Mouse (Mus musculus) limb, embryonic 13.5 days (tissue): ENCODE results near the gene Ptk7. TPM values are rescaled to one million over a fixed set of nuclear protein-coding genes. Genes with fewer than 3 reads are reported as not detected.

Source experiments
- ATAC-seq: fragments of 200-750 bp; cut with Nextera tagmentation; 2 replicates; pipeline ENCODE4 v1.8.0; 2017; ENCODE audit warnings: low read depth, moderate number of reproducible peaks, moderate TSS enrichment; ENCODE audit not compliant: low FRiP score
- H3K27ac ChIP-seq: fragments of 300-500 bp; sonication (generic); 2 replicates; pipeline ENCODE4 v1.5.1; 2015; ENCODE audit warnings: inconsistent platforms, mild to moderate bottlenecking, moderate library complexity
- H3K27me3 ChIP-seq: fragments of 300-500 bp; sonication (generic); 2 replicates; pipeline ENCODE4 v1.6.1; 2015; ENCODE audit warnings: mild to moderate bottlenecking, inconsistent platforms
- H3K36me3 ChIP-seq: fragments of 300-500 bp; sonication (generic); 2 replicates; pipeline ENCODE4 v1.6.1; 2015; ENCODE audit warnings: inconsistent platforms, mild to moderate bottlenecking, moderate library complexity
- H3K4me1 ChIP-seq: fragments of 300-500 bp; sonication (generic); 2 replicates; pipeline ENCODE4 v1.6.1; 2015; ENCODE audit warnings: inconsistent platforms
- H3K4me2 ChIP-seq: fragments of 300-500 bp; sonication (generic); replicated peaks from 2 replicates; pipeline ENCODE4 v1.6.1; 2015; ENCODE audit warnings: inconsistent platforms, mild to moderate bottlenecking, moderate library complexity
- H3K4me3 ChIP-seq: fragments of 300-500 bp; sonication (generic); 2 replicates; pipeline ENCODE4 v1.5.1; 2015; ENCODE audit warnings: moderate library complexity, mild to moderate bottlenecking, inconsistent platforms
- H3K9ac ChIP-seq: fragments of 300-500 bp; sonication (generic); 2 replicates; pipeline ENCODE4 v1.6.1; 2015; ENCODE audit warnings: mild to moderate bottlenecking, inconsistent platforms
- H3K9me3 ChIP-seq: fragments of 300-500 bp; sonication (generic); 2 replicates; pipeline ENCODE4 v1.6.1; 2016; ENCODE audit warnings: inconsistent platforms
- WGBS: fragments of 180-500 bp; shearing (Covaris S2); methylation state at CpG from one replicate; pipeline ENCODE4 v1.1.7; 2015; 5-methylcytosine and 5-hydroxymethylcytosine counted together
- polyA plus RNA-seq: library from polyadenylated mRNA; unstranded; fragments of >200 nt; fragmentation: Nextera tagmentation; extraction: Ambion mirVana; gene quantifications from 2 replicates; pipeline ENCODE4 v1.2.1, GENCODE M21; 2015

Ptk7 gene
- polyA plus RNA-seq, 1 experiment from 2014 or later: 138 TPM

- H3K27me3 ChIP-seq: no peaks in the 10 kb centered on the region
- H3K4me1 ChIP-seq: peaks cover 94% of the 10 kb centered on the region
- H3K9me3 ChIP-seq: no peaks in the 10 kb centered on the region
- ATAC-seq: peak; percentile 68
- H3K36me3 ChIP-seq: no peaks in the 10 kb centered on the region
- peak overlapping the region; percentile 97 for H3K27ac ChIP-seq
- peak overlapping the region; percentile 65 for H3K4me2 ChIP-seq
- H3K9ac ChIP-seq: 0 out of 2 replicates have a peak overlapping the region, but pooled peaks have one; percentile 62
- under 1% methylated on average over 6 of the region's 6 CpGs for WGBS
- H3K4me3 ChIP-seq: peak overlapping the region; percentile 24
Observed at GRCm38 (mm10) chr17:46618394-46618768, 10.9 kb downstream of the Ptk7 start.

- no peaks in the 10 kb centered on the region for H3K27me3 ChIP-seq
- H3K4me3 ChIP-seq: peak overlapping the region; percentile 24
- ATAC-seq: no peak
- H3K36me3 ChIP-seq: no peaks in the 10 kb centered on the region
- H3K9ac ChIP-seq: no peak overlapping the region
- WGBS: 6% methylated on average over 12 of the region's 12 CpGs
- peak overlapping the region; percentile 97 for H3K27ac ChIP-seq
- H3K9me3 ChIP-seq: no peaks in the 10 kb centered on the region
- H3K4me1 ChIP-seq: peaks cover 94% of the 10 kb centered on the region
- H3K4me2 ChIP-seq: peak overlapping the region; percentile 65
Observed at GRCm38 (mm10) chr17:46617799-46618198, 11.5 kb downstream of the Ptk7 start.

- 11% methylated on average over 3 of the region's 3 CpGs for WGBS
- Histone ChIP-seq H3K4me3 (no peak overlapping the region), H3K36me3 (0 out of 2 replicates have a peak, but pooled peaks cover 3% of the 10 kb centered on the region), H3K27ac (peak overlapping the region; percentile 79), H3K27me3 (no peaks in the 10 kb centered on the region), H3K4me2 (peak overlapping the region; percentile 40), H3K9me3 (no peaks in the 10 kb centered on the region), H3K4me1 (peaks cover 83% of the 10 kb centered on the region), H3K9ac (no peak overlapping the region)
- ATAC-seq: no peak
Observed at GRCm38 (mm10) chr17:46613229-46613628, 16.1 kb downstream of the Ptk7 start.

GRCm38 (mm10) chr17:46612820-46613219, 16.5 kb downstream of the Ptk7 start:
- Histone ChIP-seq H3K27me3 (no peaks in the 10 kb centered on the region), H3K36me3 (0 out of 2 replicates have a peak, but pooled peaks cover 3% of the 10 kb centered on the region), H3K4me1 (peaks cover 82% of the 10 kb centered on the region), H3K4me3 (no peak overlapping the region), H3K9me3 (no peaks in the 10 kb centered on the region), H3K4me2 (peak overlapping the region; percentile 40), H3K9ac (peak overlapping the region; percentile 15; the same call in 1 of the 2 replicates), H3K27ac (peak overlapping the region; percentile 79)
- WGBS: 7% methylated on average over 4 of the region's 4 CpGs
- 0 out of 2 replicates have a peak, but pooled peaks have one; percentile 11 for ATAC-seq

GRCm38 (mm10) chr17:46612189-46612588, 17.1 kb downstream of the Ptk7 start:
- Histone ChIP-seq H3K4me1 (peaks cover 82% of the 10 kb centered on the region), H3K9ac (no peak overlapping the region), H3K4me2 (peak overlapping the region; percentile 40), H3K27me3 (no peaks in the 10 kb centered on the region), H3K27ac (peak overlapping the region; percentile 79; the same call in 1 of the 2 replicates), H3K36me3 (0 out of 2 replicates have a peak, but pooled peaks cover 3% of the 10 kb centered on the region), H3K9me3 (no peaks in the 10 kb centered on the region), H3K4me3 (no peak overlapping the region)
- no peak for ATAC-seq
- 17% methylated on average over 2 of the region's 2 CpGs for WGBS

GRCm38 (mm10) chr17:46611316-46611715, 18.0 kb downstream of the Ptk7 start:
- no peak overlapping the region for H3K4me2 ChIP-seq
- no peak overlapping the region for H3K9ac ChIP-seq
- 0 out of 2 replicates have a peak, but pooled peaks cover 3% of the 10 kb centered on the region for H3K36me3 ChIP-seq
- H3K9me3 ChIP-seq: no peaks in the 10 kb centered on the region
- H3K27ac ChIP-seq: no peak overlapping the region
- peaks cover 76% of the 10 kb centered on the region for H3K4me1 ChIP-seq
- WGBS: 94% methylated on average over 6 of the region's 6 CpGs
- H3K27me3 ChIP-seq: no peaks in the 10 kb centered on the region
- ATAC-seq: no peak
- H3K4me3 ChIP-seq: no peak overlapping the region

- Histone ChIP-seq H3K27me3 (no peaks in the 10 kb centered on the region), H3K27ac (peak overlapping the region; percentile 55; the same call in 1 of the 2 replicates), H3K9ac (no peak overlapping the region), H3K4me2 (no peak overlapping the region; the same call in 1 of the 2 replicates), H3K4me1 (peaks cover 79% of the 10 kb centered on the region), H3K4me3 (no peak overlapping the region), H3K36me3 (0 out of 2 replicates have a peak, but pooled peaks cover 3% of the 10 kb centered on the region), H3K9me3 (no peaks in the 10 kb centered on the region)
- WGBS: 49% methylated on average over 15 of the region's 15 CpGs
- no peak for ATAC-seq
Observed at GRCm38 (mm10) chr17:46609721-46610514, 19.4 kb downstream of the Ptk7 start.

GRCm38 (mm10) chr17:46605987-46606386, 23.3 kb downstream of the Ptk7 start:
- 89% methylated on average over 12 of the region's 12 CpGs for WGBS
- Histone ChIP-seq H3K4me1 (peaks cover 61% of the 10 kb centered on the region), H3K27ac (no peak overlapping the region), H3K36me3 (peaks cover 7% of the 10 kb centered on the region; the same call in 1 of the 2 replicates), H3K4me3 (no peak overlapping the region), H3K4me2 (no peak overlapping the region), H3K9me3 (no peaks in the 10 kb centered on the region), H3K9ac (no peak overlapping the region), H3K27me3 (no peaks in the 10 kb centered on the region)
- no peak for ATAC-seq

- WGBS: 78% methylated on average over 5 of the region's 5 CpGs
- ATAC-seq: no peak
- Histone ChIP-seq H3K36me3 (peaks cover 8% of the 10 kb centered on the region; the same call in 1 of the 2 replicates), H3K27ac (no peak overlapping the region), H3K4me3 (no peak overlapping the region), H3K9ac (no peak overlapping the region), H3K4me1 (peaks cover 52% of the 10 kb centered on the region), H3K4me2 (no peak overlapping the region), H3K27me3 (no peaks in the 10 kb centered on the region), H3K9me3 (no peaks in the 10 kb centered on the region)
Observed at GRCm38 (mm10) chr17:46605126-46605525, 24.2 kb downstream of the Ptk7 start.

- H3K4me2 ChIP-seq: no peak overlapping the region
- peaks cover 43% of the 10 kb centered on the region for H3K4me1 ChIP-seq
- peaks cover 11% of the 10 kb centered on the region; the same call in 1 of the 2 replicates for H3K36me3 ChIP-seq
- no peak for ATAC-seq
- WGBS: 91% methylated on average over 4 of the region's 4 CpGs
- no peaks in the 10 kb centered on the region for H3K27me3 ChIP-seq
- no peak overlapping the region for H3K9ac ChIP-seq
- no peaks in the 10 kb centered on the region for H3K9me3 ChIP-seq
- H3K4me3 ChIP-seq: no peak overlapping the region
- 0 out of 2 replicates have a peak overlapping the region, but pooled peaks have one; percentile 39 for H3K27ac ChIP-seq
Observed at GRCm38 (mm10) chr17:46603229-46603628, 26.1 kb downstream of the Ptk7 start.

- 38% methylated on average over 9 of the region's 9 CpGs for WGBS
- Histone ChIP-seq H3K9me3 (no peaks in the 10 kb centered on the region), H3K4me1 (peaks cover 34% of the 10 kb centered on the region), H3K36me3 (peaks cover 21% of the 10 kb centered on the region), H3K27ac (peak overlapping the region; percentile 61; the same call in 1 of the 2 replicates), H3K4me3 (no peak overlapping the region), H3K27me3 (no peaks in the 10 kb centered on the region), H3K4me2 (0 out of 2 replicates have a peak overlapping the region, but pooled peaks have one; percentile 25), H3K9ac (no peak overlapping the region)
- ATAC-seq: peak; percentile 76
Observed at GRCm38 (mm10) chr17:46602212-46602611, 27.1 kb downstream of the Ptk7 start.

- H3K9me3 ChIP-seq: no peaks in the 10 kb centered on the region
- no peak overlapping the region for H3K4me2 ChIP-seq
- H3K4me1 ChIP-seq: peaks cover 28% of the 10 kb centered on the region
- ATAC-seq: no peak
- 95% methylated on average over 2 of the region's 2 CpGs for WGBS
- H3K9ac ChIP-seq: no peak overlapping the region
- H3K27me3 ChIP-seq: no peaks in the 10 kb centered on the region
- H3K4me3 ChIP-seq: no peak overlapping the region
- peaks cover 24% of the 10 kb centered on the region for H3K36me3 ChIP-seq
- H3K27ac ChIP-seq: no peak overlapping the region
Observed at GRCm38 (mm10) chr17:46600569-46600968, 28.7 kb downstream of the Ptk7 start.
